Mouse (Mus musculus) small intestine, adult 2 months (tissue): Measurements from ENCODE around the gene Dbp.

Experiments
- CTCF ChIP-seq: fragments of 200-500 bp; IDR thresholded peaks from 2 replicates; pipeline ENCODE4 v1.5.1; 2012; ENCODE audit warnings: low read depth, mild to moderate bottlenecking, control low read depth, inconsistent platforms, low read length, moderate library complexity, mixed read lengths; ENCODE audit not compliant: insufficient replicate concordance, insufficient read length; ENCODE audit errors: extremely low read depth
- POLR2A ChIP-seq: fragments of 200-500 bp; IDR thresholded peaks from 2 replicates; pipeline ENCODE4 v1.6.1; 2012; ENCODE audit warnings: low read depth, mild to moderate bottlenecking, control low read depth, inconsistent platforms, low read length, moderate library complexity

DNA sequence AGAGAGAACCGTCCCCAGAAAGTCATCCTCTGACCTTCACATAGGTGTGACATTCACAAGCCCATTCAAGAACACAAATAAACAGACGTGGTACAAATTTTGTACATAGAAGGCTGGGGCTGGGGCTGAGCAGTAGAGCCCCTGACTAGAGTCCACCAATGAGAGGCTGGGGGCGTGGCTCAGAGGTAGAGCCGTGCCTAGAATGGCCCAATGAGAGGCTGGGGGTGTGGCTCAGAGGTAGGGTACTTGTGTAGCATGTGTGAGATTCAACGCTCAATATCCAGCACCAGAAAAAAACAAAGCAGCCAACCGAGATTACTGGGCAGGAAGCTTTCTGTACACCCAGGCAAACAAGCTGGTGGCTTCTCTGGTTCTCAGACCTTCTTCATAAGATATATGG is 50.8 kb downstream of the Dbp start:
- TF ChIP-seq CTCF: no peak
- TF ChIP-seq POLR2A: no peak
